Mouse (Mus musculus) embryonic facial prominence, embryonic 11.5 days (tissue): ENCODE measurements around the gene D930048N14Rik. TPM values are rescaled to one million over a fixed set of nuclear protein-coding genes. Genes with fewer than 3 reads are reported as not detected.

Experiments used
- ATAC-seq: fragments of 200-750 bp; cut with Nextera tagmentation; replicated peaks from 2 replicates; pipeline ENCODE4 v1.8.0; 2017; ENCODE audit warnings: low read depth; ENCODE audit not compliant: insufficient number of reproducible peaks, low FRiP score, low TSS enrichment
- DNase-seq: peaks from one replicate; pipeline ENCODE4 v3.0.0-alpha.2; 2015; ENCODE audit warnings: low spot score
- H3K27ac ChIP-seq: fragments of 300-500 bp; sonication (generic); replicated peaks from 2 replicates; pipeline ENCODE4 v1.5.1; 2014; ENCODE audit warnings: mild to moderate bottlenecking, low read depth, low read length, control low read depth
- H3K27me3 ChIP-seq: fragments of 300-500 bp; sonication (generic); 2 replicates; pipeline ENCODE4 v1.6.1; 2014; ENCODE audit warnings: mild to moderate bottlenecking, low read length, moderate library complexity, mixed read lengths; ENCODE audit not compliant: control insufficient read depth, insufficient read depth
- H3K36me3 ChIP-seq: fragments of 300-500 bp; sonication (generic); replicated peaks from 2 replicates; pipeline ENCODE4 v1.6.1; 2014; ENCODE audit warnings: low read depth, mild to moderate bottlenecking, low read length, moderate library complexity, mixed read lengths; ENCODE audit not compliant: control insufficient read depth, insufficient read depth
- H3K4me1 ChIP-seq: fragments of 300-500 bp; sonication (generic); 2 replicates; pipeline ENCODE4 v1.6.1; 2014; ENCODE audit warnings: low read length, mixed read lengths; ENCODE audit not compliant: control insufficient read depth, insufficient read depth
- H3K4me2 ChIP-seq: fragments of 300-500 bp; sonication (generic); 2 replicates; pipeline ENCODE4 v1.6.1; 2014; ENCODE audit warnings: low read depth, mild to moderate bottlenecking, control low read depth, low read length, moderate library complexity
- H3K4me3 ChIP-seq: fragments of 300-500 bp; sonication (generic); 2 replicates; pipeline ENCODE4 v1.5.1; 2014; ENCODE audit warnings: low read depth, low read length, control low read depth
- H3K9ac ChIP-seq: fragments of 300-500 bp; sonication (generic); replicated peaks from 2 replicates; pipeline ENCODE4 v1.6.1; 2014; ENCODE audit warnings: mild to moderate bottlenecking, control low read depth, low read length
- H3K9me3 ChIP-seq: fragments of 300-500 bp; sonication (generic); replicated peaks from 2 replicates; pipeline ENCODE4 v1.6.1; 2016; ENCODE audit warnings: mild to moderate bottlenecking, low read length, inconsistent platforms, mixed read lengths; ENCODE audit not compliant: control insufficient read depth
- WGBS: fragments of 180-500 bp; shearing (Covaris S2); extraction: QIAGEN DNeasy Blood & Tissue Kit; methylation state at CpG from one replicate; pipeline ENCODE4 v1.1.7; 2014; 5-methylcytosine and 5-hydroxymethylcytosine counted together
- polyA plus RNA-seq: library from polyadenylated mRNA; unstranded; fragments of >200 nt; fragmentation: Nextera tagmentation; extraction: Ambion mirVana; gene quantifications from 2 replicates; pipeline ENCODE4 v1.2.1, GENCODE M21; 2014

Gene D930048N14Rik
- polyA plus RNA-seq, 1 experiment from 2014 or later, result 0.88 TPM

DNA sequence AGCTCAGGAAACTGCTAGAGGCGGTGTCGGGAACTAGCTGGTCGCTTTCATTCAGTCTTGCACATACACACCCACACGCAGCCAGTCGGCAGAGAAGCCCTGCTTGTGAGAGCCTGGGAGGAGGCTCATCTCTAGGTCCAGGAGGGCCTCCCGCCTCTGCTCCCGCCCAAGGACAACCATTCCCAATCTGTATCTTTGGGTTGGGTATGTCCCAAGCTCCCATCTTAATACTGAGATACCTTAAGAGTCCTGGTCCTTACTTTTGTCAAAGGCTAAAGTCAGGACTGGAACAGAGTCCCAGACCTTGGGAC is 910 bp upstream of the D930048N14Rik start:
- H3K4me1 ChIP-seq, result peaks cover 5% of the 10 kb centered on the region
- H3K4me3 ChIP-seq, result peak overlapping the region; percentile 62
- no peak overlapping the region for H3K27ac ChIP-seq
- no peaks in the 10 kb centered on the region for H3K36me3 ChIP-seq
- ATAC-seq, result no peak
- DNase-seq, result peak; percentile 45
- H3K9ac ChIP-seq, result peak overlapping the region; percentile 72
- peaks cover 4% of the 10 kb centered on the region for H3K27me3 ChIP-seq
- no peaks in the 10 kb centered on the region for H3K9me3 ChIP-seq
- 2% methylated on average over 7 of the region's 7 CpGs for WGBS
- peak overlapping the region; percentile 89 for H3K4me2 ChIP-seq

DNA sequence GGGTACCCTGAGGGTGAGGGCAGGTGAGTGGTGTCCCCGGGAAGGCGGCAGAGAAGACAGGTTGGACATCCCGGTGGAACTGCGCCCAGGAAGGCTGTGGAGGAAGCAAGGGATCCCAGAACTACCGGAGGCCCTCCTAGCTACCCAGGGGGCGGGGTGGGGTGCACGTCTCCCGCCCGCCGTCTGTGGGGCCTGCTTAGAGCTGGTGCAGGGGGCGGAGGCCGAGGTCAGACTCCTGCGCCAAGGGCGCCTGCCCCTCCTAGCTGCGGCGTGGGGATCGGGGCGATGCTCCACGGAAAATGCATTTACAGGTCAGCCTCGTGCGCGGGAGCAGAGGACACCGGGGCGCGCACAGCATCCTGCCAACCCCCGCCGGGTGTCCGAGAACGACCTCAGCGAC is 493 bp upstream of the D930048N14Rik start:
- DNase-seq (no peak), ATAC-seq (0 out of 2 replicates have a peak, but pooled peaks have one; percentile 20)
- peaks cover 5% of the 10 kb centered on the region for H3K4me1 ChIP-seq
- under 1% methylated on average over 30 of the region's 30 CpGs for WGBS
- H3K4me3 ChIP-seq, result peak overlapping the region; percentile 62
- H3K4me2 ChIP-seq, result peak overlapping the region; percentile 89
- H3K27me3 ChIP-seq, result peaks cover 4% of the 10 kb centered on the region
- H3K9me3 ChIP-seq, result no peaks in the 10 kb centered on the region
- H3K36me3 ChIP-seq, result no peaks in the 10 kb centered on the region
- H3K9ac ChIP-seq, result peak overlapping the region; percentile 72
- H3K27ac ChIP-seq, result no peak overlapping the region

DNA sequence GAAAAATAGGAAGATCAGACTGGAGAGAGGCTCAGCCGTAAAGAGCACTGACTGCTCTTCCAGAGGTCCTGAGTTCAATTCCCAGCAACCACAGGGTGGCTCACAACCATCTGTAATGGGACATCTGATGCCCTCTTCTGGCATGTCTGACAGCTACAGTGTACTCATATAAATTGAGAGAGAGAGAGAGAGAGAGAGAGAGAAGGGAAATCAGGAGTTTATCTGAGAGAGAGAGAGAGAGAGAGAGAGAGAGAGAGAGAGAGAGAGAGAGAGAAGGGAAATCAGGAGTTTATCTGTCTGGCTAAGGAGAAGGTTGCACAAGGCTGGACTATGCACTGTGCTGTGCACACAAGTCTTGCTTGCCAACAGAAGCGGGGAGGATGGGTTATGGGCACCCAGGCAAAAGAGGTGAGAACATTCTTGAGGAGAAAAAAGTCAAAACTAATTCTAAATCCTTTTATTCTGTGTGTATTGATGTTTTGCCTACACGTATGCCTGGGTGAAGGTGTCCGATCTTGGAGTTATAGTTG is 2.2 kb downstream of the D930048N14Rik start:
- ATAC-seq, result no peak
- Histone ChIP-seq H3K4me3 (no peak overlapping the region), H3K9me3 (no peaks in the 10 kb centered on the region), H3K4me2 (no peak overlapping the region), H3K36me3 (no peaks in the 10 kb centered on the region), H3K27ac (no peak overlapping the region), H3K4me1 (peaks cover 5% of the 10 kb centered on the region), H3K9ac (no peak overlapping the region), H3K27me3 (peaks cover 4% of the 10 kb centered on the region)
- 93% methylated on average over 4 of the region's 4 CpGs for WGBS
- no peak for DNase-seq

- H3K4me2 ChIP-seq, result no peak overlapping the region
- no peak overlapping the region for H3K9ac ChIP-seq
- H3K27ac ChIP-seq, result no peak overlapping the region
- H3K27me3 ChIP-seq, result peaks cover 4% of the 10 kb centered on the region
- peaks cover 5% of the 10 kb centered on the region; the same call in 1 of the 2 replicates for H3K4me1 ChIP-seq
- no peaks in the 10 kb centered on the region for H3K36me3 ChIP-seq
- 87% methylated on average over 6 of the region's 6 CpGs for whole genome bisulfite sequencing
- ATAC-seq, result no peak
- H3K4me3 ChIP-seq, result no peak overlapping the region
- H3K9me3 ChIP-seq, result no peaks in the 10 kb centered on the region
- DNase-seq, result no peak
These were observed 3.0 kb downstream of the D930048N14Rik start for GRCm38 (mm10) chr11:51653736-51654135.

- H3K4me2 ChIP-seq, result no peak overlapping the region
- H3K36me3 ChIP-seq, result no peaks in the 10 kb centered on the region
- H3K9ac ChIP-seq, result no peak overlapping the region
- peaks cover 3% of the 10 kb centered on the region for H3K27me3 ChIP-seq
- 89% methylated on average over 3 of the region's 3 CpGs for whole genome bisulfite sequencing
- no peaks in the 10 kb centered on the region for H3K9me3 ChIP-seq
- DNase-seq (no peak), ATAC-seq (no peak)
- no peaks in the 10 kb centered on the region; the same call in 1 of the 2 replicates for H3K4me1 ChIP-seq
- H3K4me3 ChIP-seq, result no peak overlapping the region
- H3K27ac ChIP-seq, result no peak overlapping the region
These were observed 4.1 kb downstream of the D930048N14Rik start for GRCm38 (mm10) chr11:51654891-51655290.

GRCm38 (mm10) chr11:51656798-51657521 is 6.2 kb downstream of the D930048N14Rik start:
- ATAC-seq (no peak), DNase-seq (no peak)
- Histone ChIP-seq H3K9ac (no peak overlapping the region), H3K9me3 (no peaks in the 10 kb centered on the region), H3K27ac (no peak overlapping the region), H3K27me3 (no peaks in the 10 kb centered on the region), H3K4me2 (no peak overlapping the region), H3K4me3 (no peak overlapping the region), H3K36me3 (no peaks in the 10 kb centered on the region), H3K4me1 (no peaks in the 10 kb centered on the region)
- WGBS, result 72% methylated on average over 10 of the region's 10 CpGs

DNA sequence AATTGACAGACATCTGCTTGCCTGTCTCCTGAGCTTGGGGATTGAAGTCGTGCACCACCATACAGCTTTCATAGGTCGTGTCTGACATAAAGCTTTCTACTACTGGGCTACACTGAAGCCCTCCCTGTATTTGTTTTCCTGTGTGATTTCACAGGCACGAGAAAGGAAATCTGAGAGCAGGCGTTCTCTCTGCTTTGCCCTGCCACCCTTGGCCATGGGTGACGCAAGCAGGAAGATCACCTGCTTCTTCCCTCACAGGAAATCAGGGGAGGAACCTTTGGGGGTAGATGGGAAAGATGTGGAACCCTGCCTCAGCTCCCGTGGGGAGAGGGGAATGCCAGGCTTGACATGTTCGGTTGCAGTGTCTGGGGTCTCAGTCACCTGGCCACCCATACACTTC is 7.5 kb downstream of the D930048N14Rik start:
- no peaks in the 10 kb centered on the region for H3K36me3 ChIP-seq
- no peak overlapping the region for H3K4me2 ChIP-seq
- H3K27ac ChIP-seq, result no peak overlapping the region
- H3K9me3 ChIP-seq, result no peaks in the 10 kb centered on the region
- no peak overlapping the region for H3K9ac ChIP-seq
- ATAC-seq, result no peak
- DNase-seq, result no peak
- no peaks in the 10 kb centered on the region for H3K4me1 ChIP-seq
- WGBS, result 55% methylated on average over 7 of the region's 7 CpGs
- H3K27me3 ChIP-seq, result no peaks in the 10 kb centered on the region
- no peak overlapping the region for H3K4me3 ChIP-seq

DNA sequence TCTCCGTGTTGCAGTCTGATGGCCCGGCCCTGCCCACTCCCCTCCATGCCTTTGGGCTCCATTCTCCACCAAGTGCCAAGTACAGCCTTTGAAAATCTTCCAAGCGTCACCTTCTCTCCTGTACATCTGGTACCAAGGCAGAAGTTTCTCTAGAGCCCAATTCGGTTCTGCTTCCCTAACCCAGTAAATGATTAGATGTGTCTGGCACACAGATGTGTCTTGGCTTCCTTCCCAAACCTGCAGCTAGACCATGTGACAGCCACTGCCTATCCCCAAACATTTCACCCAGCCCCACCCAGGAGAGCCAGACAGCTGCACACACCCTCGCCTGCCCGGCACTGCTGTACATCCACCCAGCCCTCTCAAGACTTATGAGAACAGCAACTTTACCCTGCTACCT is 8.0 kb downstream of the D930048N14Rik start:
- H3K27ac ChIP-seq, result no peak overlapping the region
- ATAC-seq, result no peak

More for the DNA sequence above, 8.0 kb downstream of the D930048N14Rik start:
- no peaks in the 10 kb centered on the region for H3K27me3 ChIP-seq
- no peaks in the 10 kb centered on the region for H3K36me3 ChIP-seq
- no peaks in the 10 kb centered on the region for H3K9me3 ChIP-seq
- 63% methylated on average over 6 of the region's 6 CpGs for WGBS
- H3K4me1 ChIP-seq, result no peaks in the 10 kb centered on the region
- DNase-seq, result no peak
- H3K4me3 ChIP-seq, result no peak overlapping the region
- H3K9ac ChIP-seq, result no peak overlapping the region
- no peak overlapping the region for H3K4me2 ChIP-seq
